Mouse (Mus musculus): Measurements from ENCODE around the gene Cd38.

The Cd38 gene

GRCm38 (mm10) chr5:43948748-43949275, 80.5 kb downstream of the Cd38 start:
- DNase-seq = peak; percentile 20 to 32

GRCm38 (mm10) chr5:43953241-43953640, 84.9 kb downstream of the Cd38 start:
- DNase-seq = no peak

GRCm38 (mm10) chr5:43959884-43960440, 91.6 kb downstream of the Cd38 start:
- no peak for DNase-seq

- DNase-seq = peak; percentile 26 to 44
Observed at GRCm38 (mm10) chr5:43961056-43961455, 92.7 kb downstream of the Cd38 start.
